Mouse (Mus musculus): ENCODE measurements at regions not wholly inside any gene's neighbourhood (a gene's known extent, or its start where the extent isn't known, plus 50 kb on each side); places are given as distances from the start of the nearest gene placed in this dataset.
"Not testable (repeated sequence)": the region's sequence is repeated elsewhere in the genome, so short reads cannot be mapped to it uniquely, and the experiment has no call there.

- H3K9ac ChIP-seq (ENCODE audit: insufficient read depth, low read depth, low read length, poor library complexity, severe bottlenecking), result no peak overlapping the region
- DNase-seq (ENCODE audit: low read depth, low spot score), result no peak
- in situ Hi-C loops (cut with MboI; ENCODE audit: low sequenced_read_pairs in 2 of 2, unreplicated experiment in 2 of 2), result no loop called here
Observed at GRCm38 (mm10) chr14:87249258-87249657, 108.2 kb upstream of the Diaph3 start.

DNA sequence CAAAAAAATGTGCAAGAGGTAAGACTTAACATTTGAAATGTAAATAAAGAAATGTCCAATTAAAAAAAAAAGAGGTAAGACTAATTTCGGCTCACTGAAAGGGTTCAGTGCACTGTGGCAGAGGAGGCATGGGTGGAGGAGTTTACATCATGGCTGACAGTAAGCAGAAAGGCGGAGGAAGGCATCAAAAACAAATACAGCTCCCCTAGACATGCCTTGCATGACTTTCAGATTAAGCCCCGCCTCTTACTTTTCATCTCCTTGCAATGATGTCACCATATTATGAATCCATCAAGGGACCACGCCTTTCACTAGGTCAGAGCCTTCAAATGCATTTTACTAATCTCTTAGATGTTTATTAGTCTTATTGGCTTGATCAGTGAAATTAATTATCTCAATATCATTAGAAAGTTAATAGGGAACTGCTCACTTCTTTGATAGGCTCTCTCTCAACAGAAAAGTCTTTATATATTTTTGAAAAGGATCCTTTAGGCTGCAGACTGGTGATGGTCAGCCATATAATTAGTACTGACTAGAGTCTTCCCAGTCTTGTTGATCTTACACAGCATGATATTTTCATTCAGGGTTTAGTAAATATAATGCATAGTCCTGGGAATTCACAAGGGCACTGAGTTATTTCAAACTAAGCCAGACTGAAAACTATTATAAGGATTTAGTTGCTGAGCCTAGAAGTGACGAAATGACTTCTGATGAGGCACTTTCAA lies 114.6 kb upstream of the Diaph3 start:
- Histone ChIP-seq H3K4me3 (ENCODE audit: insufficient read depth in 1 of 2, low read depth in 1 of 2, low read length in 2 of 2, poor library complexity in 1 of 2, severe bottlenecking in 1 of 2) (no peak overlapping the region), H3K9me3 (ENCODE audit: control insufficient read depth, insufficient read depth, low read depth, low read length) (no peaks in the 10 kb centered on the region), H3K9ac (ENCODE audit: insufficient read depth, low read depth, low read length, poor library complexity, severe bottlenecking) (no peak overlapping the region), H3K36me3 (ENCODE audit: control insufficient read depth, insufficient read depth, low read length, poor library complexity, severe bottlenecking) (no peaks in the 10 kb centered on the region), H3K4me1 (ENCODE audit: control insufficient read depth in 2 of 2, insufficient read depth in 2 of 2, low read length in 2 of 2, poor library complexity in 1 of 2) (no peaks in the 10 kb centered on the region), H3K27ac (ENCODE audit: insufficient read depth, low read depth, low read length, poor library complexity, severe bottlenecking) (no peak overlapping the region)
- no peak for DNase-seq (ENCODE audit: low read depth, low spot score)
- TF ChIP-seq CHD2 (IDR thresholded peaks at IDR 0.05; ENCODE audit: low read depth, low read length), result no peak
- TF ChIP-seq MAFK (IDR thresholded peaks at IDR 0.05; ENCODE audit: insufficient read depth, low read depth, low read length), result no peak
- no peak for TF ChIP-seq HCFC1 (IDR thresholded peaks at IDR 0.05; ENCODE audit: borderline replicate concordance, insufficient read depth, low read length)
- TF ChIP-seq ZC3H11A (IDR thresholded peaks at IDR 0.05; ENCODE audit: borderline replicate concordance, low read depth, low read length), result no peak
- TF ChIP-seq ZNF384 (IDR thresholded peaks at IDR 0.05; ENCODE audit: low read depth, low read length), result no peak
- in situ Hi-C loops (cut with MboI; ENCODE audit: low sequenced_read_pairs in 2 of 2, unreplicated experiment in 2 of 2), result no loop called here

More at GRCm38 (mm10) chr14:87249258-87249657, 108.2 kb upstream of the Diaph3 start:
- Histone ChIP-seq H3K27ac (ENCODE audit: insufficient read depth, low read depth, low read length, poor library complexity, severe bottlenecking) (no peak overlapping the region), H3K36me3 (ENCODE audit: control insufficient read depth, insufficient read depth, low read length, poor library complexity, severe bottlenecking) (no peaks in the 10 kb centered on the region), H3K4me1 (ENCODE audit: control insufficient read depth in 2 of 2, insufficient read depth in 2 of 2, low read length in 2 of 2, poor library complexity in 1 of 2) (no peaks in the 10 kb centered on the region), H3K9me3 (ENCODE audit: control insufficient read depth, insufficient read depth, low read depth, low read length) (no peaks in the 10 kb centered on the region), H3K4me3 (ENCODE audit: insufficient read depth in 1 of 2, low read depth in 1 of 2, low read length in 2 of 2, poor library complexity in 1 of 2, severe bottlenecking in 1 of 2) (no peak overlapping the region)
- TF ChIP-seq MAFK (IDR thresholded peaks at IDR 0.05; ENCODE audit: insufficient read depth, low read depth, low read length) (no peak), CHD2 (IDR thresholded peaks at IDR 0.05; ENCODE audit: low read depth, low read length) (no peak)

GRCm38 (mm10) chr14:87261726-87262125 lies 120.7 kb upstream of the Diaph3 start:
- Histone ChIP-seq H3K36me3 (ENCODE audit: control insufficient read depth, insufficient read depth, low read length, poor library complexity, severe bottlenecking) (no peaks in the 10 kb centered on the region), H3K9me3 (ENCODE audit: control insufficient read depth, insufficient read depth, low read depth, low read length) (no peaks in the 10 kb centered on the region), H3K4me1 (ENCODE audit: control insufficient read depth in 2 of 2, insufficient read depth in 2 of 2, low read length in 2 of 2, poor library complexity in 1 of 2) (no peaks in the 10 kb centered on the region), H3K4me3 (ENCODE audit: insufficient read depth in 1 of 2, low read depth in 1 of 2, low read length in 2 of 2, poor library complexity in 1 of 2, severe bottlenecking in 1 of 2) (no peak overlapping the region), H3K9ac (ENCODE audit: insufficient read depth, low read depth, low read length, poor library complexity, severe bottlenecking) (no peak overlapping the region), H3K27ac (ENCODE audit: insufficient read depth, low read depth, low read length, poor library complexity, severe bottlenecking) (no peak overlapping the region)
- TF ChIP-seq MAFK (IDR thresholded peaks at IDR 0.05; ENCODE audit: insufficient read depth, low read depth, low read length), result no peak
- TF ChIP-seq CHD2 (IDR thresholded peaks at IDR 0.05; ENCODE audit: low read depth, low read length), result no peak
- TF ChIP-seq ZC3H11A (IDR thresholded peaks at IDR 0.05; ENCODE audit: borderline replicate concordance, low read depth, low read length), result no peak
- no peak for TF ChIP-seq HCFC1 (IDR thresholded peaks at IDR 0.05; ENCODE audit: borderline replicate concordance, insufficient read depth, low read length)
- TF ChIP-seq ZNF384 (IDR thresholded peaks at IDR 0.05; ENCODE audit: low read depth, low read length), result no peak
- no peak for DNase-seq (ENCODE audit: low read depth, low spot score)
- in situ Hi-C loops (cut with MboI; ENCODE audit: low sequenced_read_pairs in 2 of 2, unreplicated experiment in 2 of 2), result no loop called here

DNA sequence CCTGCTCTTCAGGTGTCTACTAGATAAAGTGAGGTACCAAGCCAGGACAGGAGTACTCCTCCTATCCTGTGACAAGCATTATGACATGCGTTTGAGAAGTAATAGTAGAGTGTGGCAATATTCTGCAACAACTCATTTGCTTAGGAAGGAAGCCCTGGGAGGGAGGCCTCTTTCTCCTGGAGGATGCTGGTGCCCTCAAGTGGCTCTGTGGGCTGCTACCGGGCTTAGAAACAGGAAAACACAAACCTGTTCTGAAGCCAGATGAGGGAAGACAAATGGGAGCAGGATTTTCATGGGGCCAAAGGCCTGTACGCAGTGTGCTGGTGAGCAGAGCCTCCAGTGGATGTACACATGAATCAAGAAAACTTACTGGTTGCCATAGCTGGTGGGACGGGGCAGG lies 123.8 kb upstream of the Diaph3 start:
- TF ChIP-seq ZNF384 (IDR thresholded peaks at IDR 0.05; ENCODE audit: low read depth, low read length), result no peak
- no peak for TF ChIP-seq ZC3H11A (IDR thresholded peaks at IDR 0.05; ENCODE audit: borderline replicate concordance, low read depth, low read length)
- no peak for TF ChIP-seq MAFK (IDR thresholded peaks at IDR 0.05; ENCODE audit: insufficient read depth, low read depth, low read length)
- TF ChIP-seq HCFC1 (IDR thresholded peaks at IDR 0.05; ENCODE audit: borderline replicate concordance, insufficient read depth, low read length), result no peak
- TF ChIP-seq CHD2 (IDR thresholded peaks at IDR 0.05; ENCODE audit: low read depth, low read length), result no peak
- DNase-seq (ENCODE audit: low read depth, low spot score), result no peak
- no peak overlapping the region for H3K27ac ChIP-seq (ENCODE audit: insufficient read depth, low read depth, low read length, poor library complexity, severe bottlenecking)
- H3K9ac ChIP-seq (ENCODE audit: insufficient read depth, low read depth, low read length, poor library complexity, severe bottlenecking), result no peak overlapping the region
- in situ Hi-C loops (cut with MboI; ENCODE audit: low sequenced_read_pairs in 2 of 2, unreplicated experiment in 2 of 2), result no loop called here
- no peaks in the 10 kb centered on the region for H3K9me3 ChIP-seq (ENCODE audit: control insufficient read depth, insufficient read depth, low read depth, low read length)
- H3K4me3 ChIP-seq (ENCODE audit: insufficient read depth in 1 of 2, low read depth in 1 of 2, low read length in 2 of 2, poor library complexity in 1 of 2, severe bottlenecking in 1 of 2), result no peak overlapping the region
- H3K4me1 ChIP-seq (ENCODE audit: control insufficient read depth in 2 of 2, insufficient read depth in 2 of 2, low read length in 2 of 2, poor library complexity in 1 of 2), result no peaks in the 10 kb centered on the region
- no peaks in the 10 kb centered on the region for H3K36me3 ChIP-seq (ENCODE audit: control insufficient read depth, insufficient read depth, low read length, poor library complexity, severe bottlenecking)

GRCm38 (mm10) chr14:87266309-87266708 lies 125.3 kb upstream of the Diaph3 start:
- in situ Hi-C loops (cut with MboI; ENCODE audit: low sequenced_read_pairs in 2 of 2, unreplicated experiment in 2 of 2), result no loop called here
- no peak for DNase-seq (ENCODE audit: low read depth, low spot score)
- H3K9ac ChIP-seq (ENCODE audit: insufficient read depth, low read depth, low read length, poor library complexity, severe bottlenecking), result no peak overlapping the region

DNA sequence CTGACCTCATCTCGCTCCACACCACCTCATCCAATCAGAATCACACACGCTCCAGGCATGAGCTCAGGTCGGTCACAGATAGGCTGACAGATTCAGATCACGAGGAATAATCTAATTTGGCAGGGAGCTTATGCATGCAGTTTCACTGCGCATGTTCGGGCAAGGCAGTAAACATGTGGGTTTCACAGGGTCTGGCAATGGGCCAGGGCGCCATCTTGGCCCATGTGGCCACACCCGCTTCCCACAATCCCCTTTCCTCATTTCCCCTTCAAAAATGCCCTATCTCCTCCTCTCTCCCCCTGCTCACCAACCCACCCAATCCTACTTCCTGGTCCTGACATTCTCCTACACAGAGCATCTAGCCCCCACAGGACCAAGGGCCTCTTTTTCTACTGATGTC lies 127.2 kb upstream of the Tdrd3 start:
- H3K4me3 ChIP-seq (ENCODE audit: insufficient read depth in 1 of 2, low read depth in 1 of 2, low read length in 2 of 2, poor library complexity in 1 of 2, severe bottlenecking in 1 of 2); DNase-seq (ENCODE audit: low read depth, low spot score); H3K36me3 ChIP-seq (ENCODE audit: control insufficient read depth, insufficient read depth, low read length, poor library complexity, severe bottlenecking); in situ Hi-C loops (cut with MboI; ENCODE audit: low sequenced_read_pairs in 2 of 2, unreplicated experiment in 2 of 2); H3K27ac ChIP-seq (ENCODE audit: insufficient read depth, low read depth, low read length, poor library complexity, severe bottlenecking); H3K4me1 ChIP-seq (ENCODE audit: control insufficient read depth in 2 of 2, insufficient read depth in 2 of 2, low read length in 2 of 2, poor library complexity in 1 of 2); H3K9ac ChIP-seq (ENCODE audit: insufficient read depth, low read depth, low read length, poor library complexity, severe bottlenecking); H3K9me3 ChIP-seq (ENCODE audit: control insufficient read depth, insufficient read depth, low read depth, low read length): not testable (repeated sequence)

More at GRCm38 (mm10) chr14:87266309-87266708, 125.3 kb upstream of the Diaph3 start:
- H3K9me3 ChIP-seq (ENCODE audit: control insufficient read depth, insufficient read depth, low read depth, low read length), result no peaks in the 10 kb centered on the region
- no peak overlapping the region for H3K27ac ChIP-seq (ENCODE audit: insufficient read depth, low read depth, low read length, poor library complexity, severe bottlenecking)
- no peak overlapping the region for H3K4me3 ChIP-seq (ENCODE audit: insufficient read depth in 1 of 2, low read depth in 1 of 2, low read length in 2 of 2, poor library complexity in 1 of 2, severe bottlenecking in 1 of 2)
- TF ChIP-seq MAFK (IDR thresholded peaks at IDR 0.05; ENCODE audit: insufficient read depth, low read depth, low read length) (no peak), ZNF384 (IDR thresholded peaks at IDR 0.05; ENCODE audit: low read depth, low read length) (no peak), ZC3H11A (IDR thresholded peaks at IDR 0.05; ENCODE audit: borderline replicate concordance, low read depth, low read length) (no peak), HCFC1 (IDR thresholded peaks at IDR 0.05; ENCODE audit: borderline replicate concordance, insufficient read depth, low read length) (no peak), CHD2 (IDR thresholded peaks at IDR 0.05; ENCODE audit: low read depth, low read length) (no peak)
- no peaks in the 10 kb centered on the region for H3K4me1 ChIP-seq (ENCODE audit: control insufficient read depth in 2 of 2, insufficient read depth in 2 of 2, low read length in 2 of 2, poor library complexity in 1 of 2)
- H3K36me3 ChIP-seq (ENCODE audit: control insufficient read depth, insufficient read depth, low read length, poor library complexity, severe bottlenecking), result no peaks in the 10 kb centered on the region
